Mouse (Mus musculus) bone marrow macrophage, adult 2 months (primary cell): Measurements from ENCODE around the gene Acyp1.

Source experiments
- CTCF ChIP-seq: IDR thresholded peaks from 2 replicates; pipeline ENCODE4 v1.5.1; 2012; ENCODE audit warnings: low read depth, mild to moderate bottlenecking, low read length, moderate library complexity
- POLR2A ChIP-seq: IDR thresholded peaks from 2 replicates; pipeline ENCODE4 v1.6.1; 2012; ENCODE audit warnings: mild to moderate bottlenecking, low read depth, low read length, borderline replicate concordance

- TF ChIP-seq POLR2A (no peak), CTCF (no peak)
These were observed 61.0 kb downstream of the Acyp1 start for GRCm38 (mm10) chr12:85227227-85227626.
